Mouse (Mus musculus): ENCODE results near the gene Qtrt1. TPM values are rescaled to one million over a fixed set of nuclear protein-coding genes. Genes with fewer than 3 reads are reported as not detected.

Gene Qtrt1
- total and polyA plus RNA-seq, 3 experiments, result 48.1 to 57.8 (median 56.8) TPM

GRCm38 (mm10) chr9:21458821-21459220, 47.2 kb downstream of the Qtrt1 start:
- H3K4me1 ChIP-seq (ENCODE audit: control insufficient read depth in 1 of 2, insufficient read depth in 2 of 2), result peaks cover 15 to 55% of the 10 kb centered on the region in 2 experiments
- H3K9ac ChIP-seq (ENCODE audit: insufficient read depth, low read depth), result no peak overlapping the region
- H3K36me3 ChIP-seq (replicated peaks in 1 of 2; ENCODE audit: control insufficient read depth in 1 of 2, insufficient read depth in 1 of 2, low read length in 1 of 2), result peaks cover 23 to 71% of the 10 kb centered on the region in 2 experiments
- no peaks in the 10 kb centered on the region for H3K27me3 ChIP-seq (replicated peaks)
- DNase-seq (ENCODE audit: extremely low read depth), result no peak
- H3K4me3 ChIP-seq (replicated peaks in 1 of 3; ENCODE audit: low read depth in 2 of 3, low read length in 2 of 3, poor library complexity in 1 of 3), result no peak overlapping the region
- H3K27ac ChIP-seq (ENCODE audit: insufficient read depth, low read depth), result no peak overlapping the region
- no peak for TF ChIP-seq HCFC1 (IDR thresholded peaks at IDR 0.05; ENCODE audit: low read depth, low read length)
- no peak for TF ChIP-seq MYC (IDR thresholded peaks at IDR 0.05; ENCODE audit: low read depth, low read length)
- TF ChIP-seq MAZ (IDR thresholded peaks at IDR 0.05; ENCODE audit: low read depth, low read length), result no peak
- TF ChIP-seq MXI1 (IDR thresholded peaks at IDR 0.05; ENCODE audit: low read depth, low read length), result no peak
- no peak for TF ChIP-seq NELFE (IDR thresholded peaks at IDR 0.05; ENCODE audit: low read depth, low read length)
- TF ChIP-seq CHD2 (IDR thresholded peaks at IDR 0.05; ENCODE audit: low read length), result no peak
- TF ChIP-seq SIN3A (IDR thresholded peaks at IDR 0.05; ENCODE audit: low read length), result no peak
- no peak for TF ChIP-seq EP300 (IDR thresholded peaks at IDR 0.05; ENCODE audit: low read length)
- no peak for TF ChIP-seq CTCF (conservative IDR thresholded peaks at IDR 0.05 in 1 of 2, IDR thresholded peaks at IDR 0.05 in 1 of 2; ENCODE audit: low read depth in 2 of 2, low read length in 2 of 2)
- TF ChIP-seq ZC3H11A (IDR thresholded peaks at IDR 0.05; ENCODE audit: low read depth, low read length), result no peak
- no peak for TF ChIP-seq PAX5 (IDR thresholded peaks at IDR 0.05; ENCODE audit: low read length)
- no peak for TF ChIP-seq ZKSCAN1 (IDR thresholded peaks at IDR 0.05; ENCODE audit: borderline replicate concordance, low read depth, low read length)
- TF ChIP-seq MEF2A (IDR thresholded peaks at IDR 0.05; ENCODE audit: borderline replicate concordance, low read depth, low read length), result no peak
- TF ChIP-seq RAD21 (IDR thresholded peaks at IDR 0.05; ENCODE audit: low read depth, low read length), result no peak
- TF ChIP-seq POLR2AphosphoS2 (IDR thresholded peaks at IDR 0.05; ENCODE audit: low read depth, low read length), result no peak
- TF ChIP-seq MAFK (IDR thresholded peaks at IDR 0.05; ENCODE audit: insufficient replicate concordance, low read length), result no peak
- TF ChIP-seq ZMIZ1 (IDR thresholded peaks at IDR 0.05; ENCODE audit: low read depth, low read length), result no peak
- no peaks in the 10 kb centered on the region for H3K9me3 ChIP-seq (replicated peaks; ENCODE audit: low read length)
- in situ Hi-C loops (cut with MboI; ENCODE audit: low pct_ligation_motif_present, low pct_unique_long_range_greater_than_20kb, low sequenced_read_pairs) (no loop called here), dilution Hi-C loops (cut with MboI; ENCODE audit: extremely low pct_ligation_motif_present, extremely low pct_unique_long_range_greater_than_20kb, low sequenced_read_pairs) (no loop called here)
- H3K4me2 ChIP-seq (ENCODE audit: insufficient read depth, low read depth, poor library complexity, severe bottlenecking), result no peak overlapping the region
- no peaks in the 10 kb centered on the region; the same call in 1 of the 2 replicates for H3K79me2 ChIP-seq (replicated peaks; ENCODE audit: control insufficient read depth, extremely low read depth, insufficient read depth, poor library complexity, severe bottlenecking)

- H3K36me3 ChIP-seq (replicated peaks in 1 of 2; ENCODE audit: control insufficient read depth in 1 of 2, insufficient read depth in 1 of 2, low read length in 1 of 2), result peaks cover 25 to 79% of the 10 kb centered on the region in 2 experiments
- peaks cover 15 to 49% of the 10 kb centered on the region in 2 experiments for H3K4me1 ChIP-seq (ENCODE audit: control insufficient read depth in 1 of 2, insufficient read depth in 2 of 2)
- H3K9ac ChIP-seq (ENCODE audit: insufficient read depth, low read depth), result no peak overlapping the region
- H3K79me2 ChIP-seq (replicated peaks; ENCODE audit: control insufficient read depth, extremely low read depth, insufficient read depth, poor library complexity, severe bottlenecking), result no peaks in the 10 kb centered on the region; the same call in 1 of the 2 replicates
- no peak overlapping the region for H3K4me3 ChIP-seq (replicated peaks in 1 of 3; ENCODE audit: low read depth in 2 of 3, low read length in 2 of 3, poor library complexity in 1 of 3)
- no peak for TF ChIP-seq NELFE (IDR thresholded peaks at IDR 0.05; ENCODE audit: low read depth, low read length)
- TF ChIP-seq MYC (IDR thresholded peaks at IDR 0.05; ENCODE audit: low read depth, low read length), result no peak
- TF ChIP-seq PAX5 (IDR thresholded peaks at IDR 0.05; ENCODE audit: low read length), result no peak
- no peak for TF ChIP-seq IRF4 (IDR thresholded peaks at IDR 0.05; ENCODE audit: low read depth, low read length)
- no peak for TF ChIP-seq USF2 (conservative IDR thresholded peaks at IDR 0.05; ENCODE audit: low read depth, low read length)
- TF ChIP-seq SMC3 (IDR thresholded peaks at IDR 0.05; ENCODE audit: low read depth, low read length), result no peak
- no peak for TF ChIP-seq POLR2A (IDR thresholded peaks at IDR 0.05; ENCODE audit: low read depth, low read length)
- TF ChIP-seq RAD21 (IDR thresholded peaks at IDR 0.05; ENCODE audit: low read depth, low read length), result no peak
- TF ChIP-seq ETS1 (conservative IDR thresholded peaks at IDR 0.05; ENCODE audit: low read depth, low read length), result no peak
- no peak overlapping the region for H3K4me2 ChIP-seq (ENCODE audit: insufficient read depth, low read depth, poor library complexity, severe bottlenecking)
- dilution Hi-C loops (cut with MboI; ENCODE audit: extremely low pct_ligation_motif_present, extremely low pct_unique_long_range_greater_than_20kb, low sequenced_read_pairs), result no loop called here
- H3K9me3 ChIP-seq (replicated peaks; ENCODE audit: low read length), result no peaks in the 10 kb centered on the region
- in situ Hi-C loops (cut with MboI; ENCODE audit: low pct_ligation_motif_present, low pct_unique_long_range_greater_than_20kb, low sequenced_read_pairs), result loop anchor here (5.0 kb wide), 1 partner anchor 33 kb away; no protein-coding TSS in a partner anchor
- no peak overlapping the region for H3K27ac ChIP-seq (ENCODE audit: insufficient read depth, low read depth)
- H3K27me3 ChIP-seq (replicated peaks), result no peaks in the 10 kb centered on the region
- DNase-seq (ENCODE audit: extremely low read depth), result no peak
These were observed 48.8 kb downstream of the Qtrt1 start for GRCm38 (mm10) chr9:21460400-21460940.

Measured in CH12.LX (cell line).